Mouse (Mus musculus): ENCODE data around the gene Miox. TPM values are rescaled to one million over a fixed set of nuclear protein-coding genes. Genes with fewer than 3 reads are reported as not detected.

Miox gene
- polyA plus RNA-seq (2015; fragmentation: Nextera tagmentation; extraction: Ambion mirVana) = 0.91 and 1.5 TPM in 2 replicates

DNA sequence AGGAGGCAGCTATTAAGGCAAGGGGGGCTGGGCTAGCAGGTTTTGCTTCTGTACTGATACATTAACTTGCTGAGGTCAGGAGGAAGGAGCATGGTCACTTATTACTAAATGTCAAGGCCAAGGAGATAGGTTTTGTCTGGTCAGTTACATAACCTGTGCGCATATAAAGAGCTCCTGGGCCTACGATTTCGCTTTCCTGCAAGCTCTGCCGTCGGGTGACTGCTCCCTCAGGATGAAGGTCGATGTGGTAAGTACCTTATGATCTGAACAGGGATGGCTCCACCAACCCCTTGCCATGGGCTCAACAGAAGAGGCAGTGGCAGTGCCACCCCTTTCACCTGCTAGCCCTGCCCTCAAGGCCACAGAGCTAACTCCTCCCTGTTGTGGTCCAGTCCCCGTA lies at the start of gene Miox:
Gene Miox, plus strand, starts transcription at position 128 of the 400 bp plus-strand sequence.

DNA sequence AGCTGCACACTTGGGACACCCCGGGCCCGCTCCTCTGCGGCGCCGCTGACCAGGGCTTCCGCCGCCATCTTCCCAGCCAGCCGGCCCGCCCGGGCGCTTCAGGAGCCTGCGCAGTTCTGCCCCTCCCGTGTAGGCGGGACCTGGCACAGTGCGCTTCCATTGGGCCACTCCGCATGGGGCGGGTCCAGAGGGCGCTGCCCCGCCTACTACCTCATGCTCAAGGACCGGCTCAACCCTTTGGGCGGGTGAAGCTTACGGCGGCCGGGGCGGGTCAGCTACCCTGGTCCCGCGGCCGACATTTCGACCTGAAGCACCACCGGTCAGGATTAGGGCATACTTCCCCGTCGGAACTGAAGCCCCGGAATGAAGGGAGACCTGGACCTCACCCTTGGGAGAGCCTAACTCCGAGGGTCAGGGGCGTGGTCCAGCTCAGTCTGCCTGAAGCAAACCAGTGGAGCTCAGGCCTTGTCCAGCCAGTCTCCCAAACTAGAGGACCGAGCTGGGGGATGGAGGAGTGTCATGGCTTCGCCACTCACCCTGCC lies 18.9 kb upstream of the Miox start, which contains the start of gene Sbf1:
Gene Sbf1, minus strand, starts transcription at position 122 of the 542 bp plus-strand sequence.

GRCm38 (mm10) chr15:89322670-89323522 lies 11.3 kb upstream of the Miox start, which contains the start of gene Adm2:
Adm2 (plus strand) TSS chr15:89322720.

GRCm38 (mm10) chr15:89355241-89356187 lies 21.3 kb downstream of the Miox start, which contains the start of the genes Lmf2 and Ncaph2:
Lmf2 (minus strand) TSS chr15:89355659.
Ncaph2 (plus strand) TSS chr15:89355719.

DNA sequence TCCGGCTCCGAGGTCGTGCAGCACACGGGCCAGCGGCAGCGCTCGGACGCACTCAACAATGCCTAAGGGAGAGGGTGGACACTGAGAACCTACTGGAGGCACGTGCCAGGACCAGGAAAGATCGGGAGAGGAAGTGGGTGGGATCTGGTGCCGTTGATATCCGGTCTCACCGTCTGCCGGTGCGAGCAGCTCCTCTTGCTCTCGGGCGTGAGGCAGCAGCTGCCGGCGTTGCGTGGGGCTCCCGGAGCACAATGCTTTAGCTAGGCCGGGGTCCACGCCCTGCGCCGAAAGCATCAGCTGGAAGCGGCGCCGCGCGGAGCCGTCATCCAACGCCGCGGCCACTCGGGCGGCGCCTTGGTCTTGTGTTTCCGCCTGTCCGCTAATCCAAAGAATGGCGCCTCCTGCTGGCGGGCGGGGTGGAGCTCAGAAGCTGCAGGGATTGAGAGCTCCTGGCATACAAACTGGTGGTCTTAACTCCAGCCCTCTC lies 39.6 kb downstream of the Miox start, which contains the start of gene Sco2:
Gene Sco2, minus strand, starts transcription at position 85 of the 487 bp plus-strand sequence.

GRCm38 (mm10) chr15:89376957-89377356 lies 42.8 kb downstream of the Miox start, which contains the start of gene Tymp:
Tymp (minus strand) TSS chr15:89377039.

DNA sequence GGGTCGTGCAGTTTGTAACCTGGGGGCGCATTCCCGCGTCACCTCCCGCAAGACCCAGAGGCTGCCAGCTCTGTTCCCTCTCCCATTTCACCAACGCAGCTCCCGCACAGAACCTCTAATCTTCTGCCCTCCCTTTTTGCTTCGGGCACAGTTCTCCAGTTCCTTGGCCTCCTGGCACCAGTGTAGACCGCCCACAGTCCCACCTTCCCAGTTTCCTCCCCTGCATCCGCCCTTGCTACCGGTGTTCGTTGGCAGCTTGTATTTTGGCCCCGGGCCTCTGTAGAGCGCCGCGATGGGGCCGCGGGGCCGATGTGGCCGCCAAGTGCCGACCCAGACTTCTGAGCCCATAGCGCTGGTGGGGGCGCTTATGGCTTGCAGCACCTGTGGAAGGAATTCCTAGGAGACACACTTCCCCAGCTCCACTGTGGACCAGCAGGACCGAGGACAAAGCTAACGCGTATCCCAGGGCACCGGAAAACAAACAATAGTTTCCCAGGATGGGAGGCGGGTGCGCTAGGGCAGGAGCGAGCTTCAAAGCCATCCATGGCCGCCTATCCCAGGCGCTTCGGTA lies 44.7 kb downstream of the Miox start, which contains the start of gene Odf3b:
Gene Odf3b, minus strand, starts transcription at position 452 of the 571 bp plus-strand sequence.

GRCm38 (mm10) chr15:89384617-89385016 lies 50.4 kb downstream of the Miox start, which contains the start of gene Klhdc7b:
Klhdc7b (plus strand) TSS chr15:89384917.

Small RNA genes within 50 kb of the gene (microRNA-seq; reads per million reads assigned to microRNA genes)
- gene Mir6959 (ENCODE audit: borderline replicate concordance, insufficient number of aligned reads) = not detected

Other genes starting within 250 kb of the Miox start
- gene Selenoo, start 245.3 kb upstream of the Miox start, polyA plus RNA-seq (2015; fragmentation: Nextera tagmentation; extraction: Ambion mirVana) = 18.2 and 26.4 TPM in 2 replicates
- gene Tubgcp6, start 211.3 kb upstream of the Miox start, polyA plus RNA-seq (2015; fragmentation: Nextera tagmentation; extraction: Ambion mirVana) = 4.6 and 5.7 TPM in 2 replicates
- gene Hdac10, start 205.7 kb upstream of the Miox start, polyA plus RNA-seq (2015; fragmentation: Nextera tagmentation; extraction: Ambion mirVana) = 12.6 and 15.6 TPM in 2 replicates
- 6.6 and 7.4 TPM in 2 replicates for gene Mapk12, start 193.7 kb upstream of the Miox start, polyA plus RNA-seq (2015; fragmentation: Nextera tagmentation; extraction: Ambion mirVana)
- gene Mapk11, start 184.8 kb upstream of the Miox start, polyA plus RNA-seq (2015; fragmentation: Nextera tagmentation; extraction: Ambion mirVana) = 6.2 and 8.2 TPM in 2 replicates
- gene Plxnb2, start 153.6 kb upstream of the Miox start, polyA plus RNA-seq (2015; fragmentation: Nextera tagmentation; extraction: Ambion mirVana) = 70.4 and 71.3 TPM in 2 replicates
- 6.5 and 8.6 TPM in 2 replicates for gene Dennd6b, start 137.9 kb upstream of the Miox start, polyA plus RNA-seq (2015; fragmentation: Nextera tagmentation; extraction: Ambion mirVana)
- 22.2 and 28.0 TPM in 2 replicates for gene Ppp6r2, start 122.8 kb upstream of the Miox start, polyA plus RNA-seq (2015; fragmentation: Nextera tagmentation; extraction: Ambion mirVana)
- 27.9 and 28.9 TPM in 2 replicates for gene Sbf1, start 19.1 kb upstream of the Miox start, polyA plus RNA-seq (2015; fragmentation: Nextera tagmentation; extraction: Ambion mirVana)
- not detected in 2 replicates for gene Adm2, start 11.7 kb upstream of the Miox start, polyA plus RNA-seq (2015; fragmentation: Nextera tagmentation; extraction: Ambion mirVana)
- gene Lmf2, start 21.3 kb downstream of the Miox start, polyA plus RNA-seq (2015; fragmentation: Nextera tagmentation; extraction: Ambion mirVana) = 29.0 and 38.5 TPM in 2 replicates
- gene Ncaph2, start 21.3 kb downstream of the Miox start, polyA plus RNA-seq (2015; fragmentation: Nextera tagmentation; extraction: Ambion mirVana) = 106 and 112 TPM in 2 replicates
- 5.9 and 6.7 TPM in 2 replicates for gene Sco2, start 39.4 kb downstream of the Miox start, polyA plus RNA-seq (2015; fragmentation: Nextera tagmentation; extraction: Ambion mirVana)
- gene Tymp, start 42.6 kb downstream of the Miox start, polyA plus RNA-seq (2015; fragmentation: Nextera tagmentation; extraction: Ambion mirVana) = 1.3 and 2.4 TPM in 2 replicates
- 0.16 and 0.48 TPM in 2 replicates for gene Odf3b, start 44.9 kb downstream of the Miox start, polyA plus RNA-seq (2015; fragmentation: Nextera tagmentation; extraction: Ambion mirVana)
- not detected in 2 replicates for gene Klhdc7b, start 50.5 kb downstream of the Miox start, polyA plus RNA-seq (2015; fragmentation: Nextera tagmentation; extraction: Ambion mirVana)
- gene Syce3, start 76.1 kb downstream of the Miox start, polyA plus RNA-seq (2015; fragmentation: Nextera tagmentation; extraction: Ambion mirVana) = 0.46 and 1.8 TPM in 2 replicates
- gene Cpt1b, start 91.5 kb downstream of the Miox start, polyA plus RNA-seq (2015; fragmentation: Nextera tagmentation; extraction: Ambion mirVana) = 1.1 and 1.4 TPM in 2 replicates
- 1.2 and 2.9 TPM in 2 replicates for gene C730034F03Rik, start 95.2 kb downstream of the Miox start, polyA plus RNA-seq (2015; fragmentation: Nextera tagmentation; extraction: Ambion mirVana)
- not detected in 2 replicates for gene Gm44502, start 95.3 kb downstream of the Miox start, polyA plus RNA-seq (2015; fragmentation: Nextera tagmentation; extraction: Ambion mirVana)
- 48.1 and 65.3 TPM in 2 replicates for gene Chkb, start 95.5 kb downstream of the Miox start, polyA plus RNA-seq (2015; fragmentation: Nextera tagmentation; extraction: Ambion mirVana)
- 9.4 and 18.1 TPM in 2 replicates for gene Mapk8ip2, start 119.5 kb downstream of the Miox start, polyA plus RNA-seq (2015; fragmentation: Nextera tagmentation; extraction: Ambion mirVana)
- 21.2 and 25.4 TPM in 2 replicates for gene Arsa, start 143.0 kb downstream of the Miox start, polyA plus RNA-seq (2015; fragmentation: Nextera tagmentation; extraction: Ambion mirVana)
- gene Shank3, start 165.2 kb downstream of the Miox start, polyA plus RNA-seq (2015; fragmentation: Nextera tagmentation; extraction: Ambion mirVana) = 1.6 and 2.0 TPM in 2 replicates
- gene Acr, start 233.9 kb downstream of the Miox start, polyA plus RNA-seq (2015; fragmentation: Nextera tagmentation; extraction: Ambion mirVana) = 0.43 TPM in 2 replicates

All from adrenal gland, postnatal 0 days (tissue).